Comparison of ENCODE assay signal across 9 mouse cellular contexts in the genomic region with DNA sequence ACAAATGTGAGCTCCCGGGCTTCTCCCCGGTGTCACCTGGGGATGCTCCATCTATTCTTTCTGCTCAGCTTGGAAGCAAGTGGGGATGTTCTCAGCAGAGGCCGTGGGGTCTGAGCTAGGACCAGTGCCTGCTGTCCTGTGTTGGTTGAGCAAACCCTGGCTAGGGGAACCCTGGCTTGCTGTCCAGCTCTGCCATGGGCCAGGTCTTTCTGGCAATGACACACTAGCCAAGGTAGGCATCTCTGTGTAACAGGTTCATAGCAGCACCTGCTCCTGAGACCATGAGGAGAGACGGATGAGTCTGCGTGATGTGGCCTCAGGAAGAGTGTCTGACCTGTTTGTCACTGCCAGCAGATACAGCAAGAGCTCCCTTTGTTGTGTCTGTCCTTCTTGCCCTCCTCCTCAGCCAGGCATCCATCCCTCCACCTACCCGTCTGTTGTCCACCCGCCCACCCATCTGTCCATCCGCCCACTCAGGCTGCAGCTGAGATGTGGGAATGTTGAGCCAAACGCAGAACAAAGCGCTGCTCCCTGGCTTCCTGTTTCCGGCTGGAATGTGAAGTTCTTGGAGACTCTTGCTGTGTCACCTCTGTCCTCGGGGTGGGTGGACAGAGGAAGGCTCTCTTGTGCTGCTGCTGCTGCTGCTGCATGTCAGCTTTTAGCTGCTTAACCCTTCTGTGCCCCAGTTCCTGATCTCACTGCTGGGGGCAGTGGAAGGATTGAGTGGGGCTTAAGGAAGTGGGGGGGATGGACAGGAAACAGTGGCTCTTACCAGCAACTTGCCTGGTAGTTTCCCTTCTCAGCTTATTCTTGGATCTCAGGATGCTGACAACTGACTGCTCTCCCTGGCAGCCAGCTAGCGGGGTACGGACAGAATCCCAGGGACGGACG.
DNase-seq lines count a peak whose midpoint lies in the region; ATAC-seq and TF ChIP-seq lines count a peak whose summit lies in the region.
"Had no signal": no experiment of that assay in that cellular context is flagged by ENCODE, and none has a peak within 500 bp of the region (broad histone marks: within the 10 kb centered on the region; RNA-seq: fewer than 3 reads in every experiment).

No protein-coding gene starts in this region.

- no peak overlapping the region for H3K4me2 ChIP-seq in forebrain, embryonic 11.5 days (ENCODE audit: low read depth, low read length, severe bottlenecking)
- peak overlapping the region; percentile 34 for H3K4me2 ChIP-seq in intestine, embryonic 14.5 days (ENCODE audit: low read length)
- H3K4me2 ChIP-seq in stomach, postnatal 0 days (replicated peaks; ENCODE audit: low read depth) = peak overlapping the region; percentile 39

- H3K27ac ChIP-seq in ES-E14 (ENCODE audit: insufficient read depth, low read depth, low read length, poor library complexity, severe bottlenecking) = no peak overlapping the region
- peak overlapping the region; percentile 61; the same call in 1 of the 2 replicates for H3K27ac ChIP-seq in forebrain, embryonic 11.5 days (ENCODE audit: low read depth, low read length)
- peak overlapping the region; percentile 84 for H3K27ac ChIP-seq in intestine, embryonic 14.5 days (ENCODE audit: low read depth)
- H3K27ac ChIP-seq in stomach, postnatal 0 days (replicated peaks) = peak overlapping the region; percentile 85

- peaks cover 50% of the 10 kb centered on the region for H3K4me1 ChIP-seq in erythroblast, embryonic 14.5 days (ENCODE audit: control insufficient read depth)
- H3K4me1 ChIP-seq in ES-E14 (ENCODE audit: control insufficient read depth in 2 of 2, insufficient read depth in 2 of 2, low read length in 2 of 2, poor library complexity in 1 of 2) = peaks cover 27 to 52% of the 10 kb centered on the region in 2 experiments
- peaks cover 40% of the 10 kb centered on the region for H3K4me1 ChIP-seq in forebrain, embryonic 11.5 days (replicated peaks; ENCODE audit: control insufficient read depth, insufficient read depth, low read length)
- H3K4me1 ChIP-seq in intestine, embryonic 14.5 days (replicated peaks; ENCODE audit: control insufficient read depth, insufficient read depth, low read length) = peaks cover 80% of the 10 kb centered on the region
- H3K4me1 ChIP-seq in stomach, postnatal 0 days (replicated peaks; ENCODE audit: control insufficient read depth, insufficient read depth) = peaks cover 40% of the 10 kb centered on the region

- TF ChIP-seq CTCF in stomach, postnatal 0 days (IDR thresholded peaks at IDR 0.05; ENCODE audit: low read depth) = no peak

- DNase-seq in ES-E14 (ENCODE audit: low read depth, low spot score) = no peak
- DNase-seq in forebrain, embryonic 11.5 days (ENCODE audit: low spot score) = no peak
- no peak for DNase-seq in intestine, embryonic 14.5 days (ENCODE audit: low spot score)
- peak; percentile 57 for DNase-seq in lung, postnatal 14 days
- DNase-seq in stomach, postnatal 0 days (ENCODE audit: low spot score) = no peak
- DNase-seq in testis, postnatal 10 days (ENCODE audit: low spot score) = no peak

- H3K4me3 ChIP-seq in erythroblast, embryonic 14.5 days (replicated peaks) = peak overlapping the region; percentile 37
- H3K4me3 ChIP-seq in ES-E14 (ENCODE audit: insufficient read depth in 1 of 2, low read depth in 1 of 2, low read length in 2 of 2, poor library complexity in 1 of 2, severe bottlenecking in 1 of 2) = no peak overlapping the region
- no peak overlapping the region for H3K4me3 ChIP-seq in forebrain, embryonic 11.5 days (ENCODE audit: low read depth, low read length)
- no peak overlapping the region for H3K4me3 ChIP-seq in intestine, embryonic 14.5 days (ENCODE audit: low read depth, low read length)
- no peak overlapping the region for H3K4me3 ChIP-seq in stomach, postnatal 0 days (ENCODE audit: low read depth, low read length)

- H3K27me3 ChIP-seq in erythroblast, embryonic 14.5 days (ENCODE audit: control insufficient read depth) = peaks cover 5% of the 10 kb centered on the region; the same call in 1 of the 2 replicates
- no peaks in the 10 kb centered on the region for H3K27me3 ChIP-seq in forebrain, embryonic 11.5 days (ENCODE audit: control insufficient read depth, insufficient read depth, low read length)
- no peaks in the 10 kb centered on the region for H3K27me3 ChIP-seq in intestine, embryonic 14.5 days (replicated peaks; ENCODE audit: control insufficient read depth, insufficient read depth, low read length)
- no peaks in the 10 kb centered on the region for H3K27me3 ChIP-seq in stomach, postnatal 0 days (ENCODE audit: control insufficient read depth, insufficient read depth, low read length)

- no peak for TF ChIP-seq EP300 in stomach, postnatal 0 days (optimal IDR thresholded peaks at IDR 0.05)

- in situ Hi-C loops in ES-E14 (cut with MboI; ENCODE audit: low sequenced_read_pairs in 2 of 2, unreplicated experiment in 2 of 2) = no loop called here

- no peaks in the 10 kb centered on the region for H3K9me3 ChIP-seq in erythroblast, embryonic 14.5 days (ENCODE audit: control insufficient read depth, low read length)
- H3K9me3 ChIP-seq in ES-E14 (ENCODE audit: control insufficient read depth, insufficient read depth, low read depth, low read length) = no peaks in the 10 kb centered on the region
- H3K9me3 ChIP-seq in forebrain, embryonic 11.5 days (ENCODE audit: control insufficient read depth, low read length) = no peaks in the 10 kb centered on the region
- H3K9me3 ChIP-seq in intestine, embryonic 14.5 days (ENCODE audit: control insufficient read depth, low read length) = no peaks in the 10 kb centered on the region
- H3K9me3 ChIP-seq in stomach, postnatal 0 days (ENCODE audit: control insufficient read depth, low read length) = no peaks in the 10 kb centered on the region
- H3K9me3 ChIP-seq: G1E had no signal

- 0 out of 2 replicates have a peak overlapping the region, but pooled peaks have one; percentile 21 for H3K9ac ChIP-seq in ES-E14 (ENCODE audit: insufficient read depth, low read depth, low read length, poor library complexity, severe bottlenecking)
- H3K9ac ChIP-seq in forebrain, embryonic 11.5 days (ENCODE audit: low read length) = peak overlapping the region; percentile 39; the same call in 1 of the 2 replicates
- H3K9ac ChIP-seq in intestine, embryonic 14.5 days (ENCODE audit: low read length) = peak overlapping the region; percentile 5; the same call in 1 of the 2 replicates
- peak overlapping the region; percentile 41; the same call in 1 of the 2 replicates for H3K9ac ChIP-seq in stomach, postnatal 0 days (ENCODE audit: low read length)

- WGBS in forebrain, embryonic 11.5 days = 57% methylated on average over 16 of the region's 16 CpGs
- WGBS in intestine, embryonic 14.5 days = 43% methylated on average over 16 of the region's 16 CpGs
- 54% methylated on average over 16 of the region's 16 CpGs for WGBS in stomach, postnatal 0 days

- H3K36me3 ChIP-seq in erythroblast, embryonic 14.5 days (ENCODE audit: control insufficient read depth) = no peaks in the 10 kb centered on the region
- H3K36me3 ChIP-seq in ES-E14 (ENCODE audit: control insufficient read depth, insufficient read depth, low read length, poor library complexity, severe bottlenecking) = no peaks in the 10 kb centered on the region
- H3K36me3 ChIP-seq in forebrain, embryonic 11.5 days (ENCODE audit: control insufficient read depth, insufficient read depth, low read length) = no peaks in the 10 kb centered on the region
- no peaks in the 10 kb centered on the region for H3K36me3 ChIP-seq in intestine, embryonic 14.5 days (ENCODE audit: control insufficient read depth, insufficient read depth, low read length)
- no peaks in the 10 kb centered on the region for H3K36me3 ChIP-seq in stomach, postnatal 0 days (ENCODE audit: control insufficient read depth, insufficient read depth, low read length)

- no peak for ATAC-seq in erythroblast, adult 5-6 weeks (replicated peaks; ENCODE audit: low FRiP score, poor library complexity, severe bottlenecking)
- ATAC-seq in forebrain, embryonic 11.5 days (replicated peaks; ENCODE audit: low FRiP score) = no peak
- no peak for ATAC-seq in intestine, embryonic 14.5 days (replicated peaks; ENCODE audit: low FRiP score, low TSS enrichment, low read depth)
- ATAC-seq in stomach, postnatal 0 days (ENCODE audit: low FRiP score, low TSS enrichment) = no peak

TF ChIP-seq in ES-E14, 5 proteins besides CTCF, POLR2A, EP300 and RAD21:
- TF ChIP-seq MAFK (IDR thresholded peaks at IDR 0.05; ENCODE audit: insufficient read depth, low read depth, low read length) (no peak), CHD2 (IDR thresholded peaks at IDR 0.05; ENCODE audit: low read depth, low read length) (no peak), ZC3H11A (IDR thresholded peaks at IDR 0.05; ENCODE audit: borderline replicate concordance, low read depth, low read length) (no peak), ZNF384 (IDR thresholded peaks at IDR 0.05; ENCODE audit: low read depth, low read length) (no peak), HCFC1 (IDR thresholded peaks at IDR 0.05; ENCODE audit: borderline replicate concordance, insufficient read depth, low read length) (no peak)
TF ChIP-seq in ES-E14: peak in this region for 0.
